Mouse (Mus musculus): ENCODE measurements around the gene Plcb1.

Gene Plcb1

DNA sequence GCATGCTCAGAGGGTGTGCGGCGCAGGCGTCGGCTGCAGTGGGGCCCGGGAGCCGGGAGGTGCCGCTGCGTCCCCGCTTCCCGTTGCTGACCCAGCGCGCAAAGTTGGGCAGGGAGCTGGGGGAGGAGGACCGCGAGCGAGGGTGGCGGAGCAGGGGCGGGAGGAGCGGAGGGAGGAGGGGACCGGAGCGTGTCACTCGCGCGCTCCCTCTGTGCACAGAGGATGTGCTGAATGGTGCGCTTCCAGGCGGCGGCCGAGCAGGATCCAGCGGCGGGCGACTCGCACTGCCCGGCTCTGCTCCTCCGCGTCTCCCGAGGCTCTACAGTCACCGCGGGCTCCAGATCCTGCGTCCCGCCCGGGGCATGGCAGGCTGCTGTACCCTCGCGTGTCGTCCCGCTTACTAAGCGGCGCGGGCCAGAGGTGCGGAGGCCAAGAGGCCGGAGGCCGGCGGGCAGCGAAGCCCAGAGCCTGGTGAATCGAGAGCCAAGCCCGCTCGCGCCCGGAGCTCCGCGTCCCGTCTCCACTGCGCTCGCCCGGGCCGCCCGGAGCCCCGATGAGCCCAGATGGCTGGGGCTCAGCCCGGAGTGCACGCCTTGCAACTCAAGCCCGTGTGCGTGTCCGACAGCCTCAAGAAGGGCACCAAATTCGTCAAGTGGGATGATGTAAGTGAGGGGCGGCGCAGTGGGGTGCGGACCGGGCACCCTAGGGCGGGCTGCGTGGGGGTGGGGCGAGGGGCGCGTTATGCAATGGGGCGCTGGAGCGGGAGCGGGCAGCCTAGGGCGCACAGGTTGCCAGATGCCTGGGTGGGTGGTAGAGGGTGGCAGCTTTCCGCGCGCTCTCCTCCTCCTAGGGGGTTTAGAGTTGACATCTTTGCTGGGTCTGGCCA lies at the start of gene Plcb1:
Plcb1 (plus strand) TSS at position 98 of the 886 bp plus-strand sequence.
- in situ Hi-C loops (cut with MboI, MseI) = no loop called here

GRCm38 (mm10) chr2:134755537-134755936 lies 30.3 kb upstream of the Plcb1 start:
- in situ Hi-C loops (cut with MboI, MseI) = no loop called here

DNA sequence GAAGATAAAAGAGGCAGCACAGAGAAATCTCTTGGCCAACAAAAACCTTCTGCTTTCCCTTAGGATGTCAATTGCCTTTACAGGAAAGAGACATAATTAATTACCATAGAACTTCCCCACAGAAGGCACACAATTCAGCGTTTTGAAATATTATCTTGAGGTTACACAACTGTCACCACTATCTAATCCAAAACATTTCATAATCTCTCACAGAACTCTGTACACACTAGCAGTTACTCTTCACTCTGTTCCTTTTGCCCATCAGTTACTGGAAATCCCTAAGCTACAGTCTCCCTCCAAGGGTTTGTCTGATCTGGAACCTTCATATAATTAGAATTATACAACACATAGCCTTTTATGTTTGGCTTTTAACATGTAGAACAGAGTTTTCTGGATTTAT lies 29.8 kb upstream of the Plcb1 start:
- in situ Hi-C loops (cut with MboI, MseI) = no loop called here

GRCm38 (mm10) chr2:134761029-134761428 lies 24.8 kb upstream of the Plcb1 start:
- in situ Hi-C loops (cut with MboI, MseI) = no loop called here

DNA sequence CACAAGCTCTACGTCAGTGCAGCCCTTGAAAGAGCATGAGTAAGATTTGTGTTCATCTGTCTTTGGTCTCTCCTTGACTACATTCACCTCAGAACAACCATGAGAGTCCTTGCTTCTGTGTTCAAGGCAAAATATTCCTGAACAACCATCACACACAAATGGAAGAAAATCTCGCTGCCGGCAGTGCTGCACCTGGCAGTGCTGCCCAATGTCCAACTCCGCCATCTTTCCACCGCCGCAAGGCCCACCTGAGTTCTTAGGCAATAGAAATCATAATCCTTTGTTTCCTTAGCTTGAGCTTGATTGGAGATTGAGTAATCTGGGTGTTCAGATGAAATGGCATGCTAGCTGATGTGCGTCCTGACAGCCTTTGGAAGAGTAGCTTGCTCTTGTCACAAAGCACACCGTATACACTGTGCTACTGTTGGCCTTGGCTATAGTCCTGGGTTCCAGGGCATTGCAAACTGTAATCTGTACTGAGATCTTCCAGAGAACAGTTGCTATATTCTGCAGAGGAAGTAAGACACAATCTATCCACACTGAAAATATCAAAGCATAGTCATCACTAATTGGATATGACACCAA lies 22.4 kb upstream of the Plcb1 start:
- in situ Hi-C loops (cut with MboI, MseI) = no loop called here

DNA sequence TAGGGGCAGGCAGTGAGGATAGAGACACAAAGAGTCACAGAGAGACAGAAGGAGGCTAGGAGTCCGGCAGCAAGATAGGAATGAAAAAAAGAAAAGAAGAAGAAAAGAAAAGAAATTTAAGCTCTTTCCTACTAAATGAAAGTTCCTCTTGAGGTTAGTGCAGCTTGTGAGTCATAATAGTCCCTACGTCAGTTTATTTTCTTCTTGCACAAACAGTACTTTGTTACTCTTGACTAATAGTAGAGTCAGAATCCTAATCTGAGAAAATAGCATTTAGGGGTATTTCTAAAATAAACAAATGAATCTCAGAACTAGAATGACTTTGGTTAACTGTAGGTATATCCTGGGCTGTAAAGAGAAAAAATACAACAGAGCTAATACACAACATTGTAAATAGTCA lies 21.4 kb upstream of the Plcb1 start:
- in situ Hi-C loops (cut with MboI, MseI) = no loop called here

GRCm38 (mm10) chr2:134779826-134780225 lies 6.0 kb upstream of the Plcb1 start:
- in situ Hi-C loops (cut with MboI, MseI) = no loop called here

DNA sequence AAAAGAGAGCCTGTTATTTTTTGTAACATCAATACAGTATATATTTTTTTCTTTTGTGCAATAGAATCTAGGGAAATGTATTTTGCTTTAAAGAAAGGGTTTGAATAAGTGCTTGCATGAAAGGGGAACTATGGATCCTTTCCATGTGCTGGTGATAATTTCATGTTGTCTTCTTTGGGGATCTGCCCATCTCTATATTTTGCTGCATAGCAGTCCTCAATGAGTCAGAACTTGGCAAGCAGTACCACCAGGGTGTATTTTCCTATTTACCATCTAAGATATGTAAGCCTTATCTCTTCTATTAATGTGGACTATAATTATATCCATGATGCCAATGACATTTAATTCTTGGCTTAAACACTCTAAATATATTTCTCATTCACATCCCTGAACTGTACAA lies 5.6 kb upstream of the Plcb1 start:
- in situ Hi-C loops (cut with MboI, MseI) = no loop called here

- in situ Hi-C loops (cut with MboI, MseI) = no loop called here
Observed at GRCm38 (mm10) chr2:134786856-134787250, 986 bp downstream of the Plcb1 start.

DNA sequence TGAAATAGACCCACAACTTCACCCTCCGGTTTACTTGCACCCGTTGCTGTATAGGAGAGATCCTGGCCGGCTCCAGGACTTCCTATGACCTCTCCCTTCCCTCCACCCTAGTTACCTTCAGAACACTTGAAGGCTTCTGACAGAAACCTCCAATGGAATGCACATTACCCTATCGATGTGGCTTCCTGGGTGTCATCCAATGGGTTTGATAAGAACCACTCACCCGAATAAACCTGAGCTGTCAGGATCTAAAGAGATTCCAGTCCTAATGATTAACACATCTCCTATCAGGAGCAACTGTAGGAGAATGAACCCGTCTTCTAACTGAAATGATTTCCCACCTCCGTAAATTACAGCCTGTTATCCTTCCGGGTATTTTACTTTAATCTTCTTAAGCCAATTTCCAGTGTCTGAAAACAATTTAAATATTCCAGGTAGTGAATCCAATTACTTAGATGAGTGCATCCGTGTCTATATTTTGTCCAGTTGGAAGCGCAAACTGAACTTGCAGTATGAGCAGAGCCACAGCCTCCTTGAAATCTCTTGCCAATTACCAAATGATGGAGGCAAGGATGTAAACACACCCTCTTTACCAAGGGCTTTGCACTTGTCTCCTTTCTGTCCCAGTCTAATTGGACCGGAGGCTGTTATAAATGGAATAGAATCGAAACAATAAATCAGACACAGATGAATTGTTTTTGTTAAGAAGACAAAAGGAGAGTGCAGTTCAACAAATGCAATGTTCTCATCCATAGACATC lies 1.6 kb downstream of the Plcb1 start:
- in situ Hi-C loops (cut with MboI, MseI) = no loop called here

DNA sequence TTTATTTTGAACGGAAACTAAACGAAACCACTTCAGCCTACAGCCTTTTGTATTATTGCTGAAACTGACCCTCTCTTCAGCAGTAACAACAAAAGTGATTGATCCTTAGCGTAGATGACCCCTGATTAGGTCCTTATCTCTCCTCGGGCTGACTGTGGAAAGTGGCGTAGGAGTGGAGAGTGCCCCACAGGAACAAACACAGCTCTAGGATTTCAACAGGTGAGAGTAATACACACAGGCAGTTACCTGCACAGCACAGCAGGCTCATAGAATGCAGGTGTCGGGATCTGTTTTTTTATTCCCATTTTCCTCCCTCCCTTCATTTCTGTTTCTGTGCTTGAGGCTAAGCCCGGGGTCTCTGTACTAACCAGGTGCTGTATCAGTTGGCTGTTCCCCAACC lies 7.1 kb downstream of the Plcb1 start:
- in situ Hi-C loops (cut with MboI, MseI) = no loop called here

DNA sequence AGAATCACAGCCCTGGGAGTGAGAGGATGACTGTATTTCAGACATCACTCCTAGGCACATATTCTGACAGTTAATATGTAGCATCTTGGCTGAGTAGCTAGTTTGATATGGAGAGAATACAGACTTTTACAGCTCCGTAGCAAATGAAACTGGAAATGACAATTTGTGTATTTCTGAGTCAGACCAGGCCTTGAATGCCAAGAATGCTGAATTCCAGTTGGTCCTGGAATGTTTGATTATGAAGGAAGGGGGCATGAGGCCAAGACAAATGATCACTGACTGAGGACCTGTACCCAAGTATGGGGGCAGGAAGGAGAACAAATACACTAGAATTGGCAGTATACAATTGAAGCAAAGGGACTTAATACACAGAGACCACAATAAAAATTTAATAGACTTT lies 14.4 kb downstream of the Plcb1 start:
- in situ Hi-C loops (cut with MboI, MseI) = no loop called here

DNA sequence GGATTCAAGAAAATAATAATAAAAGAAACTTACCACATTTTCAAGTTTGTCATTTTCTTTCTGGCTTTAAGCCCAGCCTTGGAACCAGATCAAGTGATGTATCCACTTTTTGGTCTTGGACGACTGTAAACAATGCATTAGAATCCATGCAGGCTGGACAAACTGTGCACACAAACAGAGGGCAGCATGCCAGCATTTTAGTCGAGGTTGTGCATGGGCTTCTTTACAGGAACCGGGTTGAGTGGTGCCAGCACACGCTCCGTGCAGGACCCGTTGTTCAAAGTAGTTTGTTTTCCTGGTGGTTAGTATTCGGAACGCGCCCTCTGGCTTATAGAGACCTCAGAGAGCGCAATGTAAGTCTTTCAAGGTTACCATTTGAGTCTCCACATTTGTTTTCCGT lies 30.5 kb downstream of the Plcb1 start:
- in situ Hi-C loops (cut with MboI, MseI) = no loop called here

DNA sequence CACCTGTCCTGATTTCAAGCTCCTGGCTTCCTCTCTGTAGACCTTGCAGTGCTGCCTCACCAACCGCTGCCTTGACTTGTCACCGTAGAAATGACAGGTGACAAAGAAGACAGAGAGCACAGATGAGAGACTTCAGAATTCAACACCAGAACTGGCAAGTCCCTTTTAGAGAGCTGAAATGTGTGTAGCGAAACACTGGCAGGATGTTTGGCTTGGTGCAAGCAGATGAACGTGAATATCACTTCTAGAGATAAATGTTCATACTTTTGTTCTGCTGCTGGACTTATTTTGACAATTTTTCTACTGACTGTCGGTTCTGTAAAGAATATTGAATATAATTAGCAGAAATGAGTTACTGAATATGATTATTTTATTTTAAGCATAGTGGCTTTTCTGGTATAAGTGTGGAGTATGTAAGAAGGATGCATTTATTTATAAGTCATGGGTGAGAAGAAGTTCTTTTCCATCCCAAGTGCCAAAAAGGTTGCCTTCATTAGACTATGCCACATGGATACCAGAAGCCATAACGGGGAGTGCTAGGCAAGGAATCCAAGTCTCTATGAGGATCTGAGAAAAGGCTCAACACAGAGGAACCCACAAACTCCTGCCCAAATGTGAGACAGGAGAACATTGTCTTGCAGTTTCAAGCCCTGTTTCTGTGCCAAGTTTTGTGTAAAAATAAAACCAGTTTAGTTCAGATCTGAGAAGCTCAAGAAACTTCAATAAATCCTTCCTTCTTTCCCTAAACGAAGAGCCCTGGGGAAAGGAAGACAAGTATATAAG lies 31.4 kb downstream of the Plcb1 start:
- in situ Hi-C loops (cut with MboI, MseI) = no loop called here

DNA sequence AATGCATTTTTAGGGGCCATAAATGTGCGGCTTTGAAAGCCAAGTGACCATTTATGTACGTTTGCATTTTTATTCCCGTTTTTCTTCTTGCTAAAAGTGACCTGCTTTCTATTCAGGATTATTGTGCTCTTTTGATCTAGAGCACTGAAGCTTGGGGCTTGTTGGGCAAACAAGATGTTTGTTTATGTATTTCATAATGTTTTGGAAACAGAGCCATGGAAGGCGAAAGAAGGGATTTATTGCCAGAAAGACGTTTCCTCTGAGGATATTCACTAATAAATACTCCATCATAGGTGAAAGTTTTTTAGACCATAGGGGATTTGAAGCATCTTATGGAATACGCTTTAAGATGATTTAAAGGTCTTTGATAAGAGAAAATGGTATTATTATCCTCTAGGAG lies 35.3 kb downstream of the Plcb1 start:
- in situ Hi-C loops (cut with MboI, MseI) = no loop called here

DNA sequence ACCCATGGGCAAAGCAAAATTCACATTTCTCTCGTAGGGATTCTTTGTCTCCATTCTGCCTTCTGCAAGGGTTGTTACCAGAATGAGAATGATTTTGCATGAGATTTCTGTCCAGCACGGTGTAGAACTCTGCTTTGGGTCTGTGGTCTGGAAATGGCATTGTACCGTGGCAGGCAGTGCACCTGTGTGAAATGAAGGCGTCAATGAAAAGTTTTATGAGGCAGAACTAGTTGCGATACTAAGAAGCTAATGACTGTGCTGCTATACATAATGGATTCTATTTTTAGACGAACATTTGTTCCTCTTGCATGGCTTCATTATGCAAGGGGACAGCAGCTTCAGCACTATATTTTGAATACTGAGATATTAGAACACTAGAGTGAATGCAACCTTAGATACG lies 39.8 kb downstream of the Plcb1 start:
- in situ Hi-C loops (cut with MboI, MseI) = no loop called here

DNA sequence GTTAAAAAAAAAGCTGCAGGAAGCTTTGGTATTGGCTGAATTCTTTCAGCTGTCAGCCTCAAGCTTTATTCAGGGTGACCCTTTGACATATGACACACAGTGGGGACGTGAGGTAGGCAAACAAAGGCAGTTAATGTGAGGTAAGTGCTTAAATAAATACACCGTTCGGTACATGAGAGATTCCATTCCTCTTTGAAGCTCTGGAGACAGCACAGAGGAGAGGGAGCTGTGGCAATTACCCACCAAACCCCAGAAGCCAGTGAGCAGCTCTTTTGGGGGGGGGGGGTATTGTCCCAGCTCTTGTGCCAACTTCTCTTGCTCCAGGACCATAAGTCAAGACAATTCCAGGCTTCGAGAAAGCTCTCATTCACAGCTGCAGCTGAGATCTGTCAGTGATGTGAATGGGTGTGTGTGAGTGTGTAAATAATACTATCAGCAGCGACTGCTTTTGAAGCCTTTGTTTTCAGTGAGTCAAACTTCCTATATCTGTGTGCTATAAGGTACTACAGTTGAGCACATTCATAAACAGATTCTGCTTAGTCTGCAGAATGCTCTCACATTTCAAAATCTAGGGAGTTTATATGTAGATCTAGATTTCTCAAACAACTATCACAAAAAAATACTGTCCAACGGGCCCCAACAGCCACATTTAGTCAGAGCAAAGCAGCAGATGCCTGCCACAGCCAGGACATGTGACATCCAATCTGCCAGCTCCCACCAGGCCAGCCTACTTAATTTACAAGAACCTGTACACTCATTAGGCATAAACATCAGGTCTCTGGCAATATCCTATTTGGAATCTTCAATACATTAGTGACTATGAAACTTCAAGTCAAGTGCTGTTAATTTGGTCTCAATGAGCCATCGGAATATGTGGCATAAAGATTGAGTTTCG lies 40.5 kb downstream of the Plcb1 start:
- in situ Hi-C loops (cut with MboI, MseI) = no loop called here

DNA sequence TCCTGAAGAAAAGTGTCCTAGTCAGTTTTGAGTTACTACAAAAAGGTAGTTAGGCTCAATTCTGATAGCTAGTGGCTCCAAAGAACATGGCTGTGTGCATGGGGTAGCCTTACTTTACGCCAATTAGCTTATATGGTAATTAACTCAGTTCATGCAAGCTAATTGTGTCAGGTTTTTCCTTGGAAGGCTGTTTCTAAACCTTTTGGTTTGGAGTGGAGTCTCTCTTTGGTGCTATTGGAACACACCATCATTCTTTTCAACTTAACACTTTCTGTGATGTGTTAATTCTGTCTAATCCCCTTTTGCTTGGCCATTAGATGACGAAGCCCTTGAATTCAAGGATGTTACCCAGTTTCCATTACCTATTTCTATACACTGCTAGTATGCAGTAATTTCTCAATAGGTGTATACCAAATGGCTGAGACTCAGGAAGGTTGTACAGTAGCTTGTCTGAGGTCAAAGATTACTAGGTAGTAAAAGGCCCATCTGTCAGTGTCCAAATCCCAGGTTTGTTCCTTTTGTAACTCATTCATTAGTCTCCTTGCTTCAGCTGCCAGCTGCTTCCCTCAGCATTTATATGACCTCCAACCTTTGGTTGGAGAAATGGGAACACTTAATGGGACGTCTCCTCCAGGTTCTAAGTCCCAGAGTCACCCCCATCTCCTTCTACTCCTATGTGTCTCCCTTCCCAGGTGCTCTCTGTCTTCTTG lies 42.1 kb downstream of the Plcb1 start:
- in situ Hi-C loops (cut with MboI, MseI) = no loop called here

DNA sequence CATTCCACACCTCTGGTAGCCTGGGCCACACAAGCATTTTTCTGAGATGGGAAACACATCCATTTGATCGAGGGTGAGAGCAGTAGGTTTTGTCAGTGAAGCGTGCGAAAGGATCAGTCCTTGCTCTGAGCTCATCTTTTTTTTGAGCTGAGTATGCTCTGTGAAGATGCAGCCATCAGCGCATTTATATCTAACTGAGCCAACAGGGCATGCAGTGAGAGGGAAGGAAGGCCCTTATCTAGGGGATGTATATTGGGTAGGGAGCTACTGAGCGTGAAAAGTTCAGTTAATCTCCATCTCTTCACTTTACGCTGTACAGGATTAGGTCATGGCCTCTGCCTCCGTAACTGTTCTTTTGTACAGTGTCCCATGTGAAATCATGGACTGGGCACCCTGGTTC lies 46.0 kb downstream of the Plcb1 start:
- in situ Hi-C loops (cut with MboI, MseI) = loop anchor here in 1 of 2 experiments (10.0 kb wide), 1 partner anchor 683 kb away; no protein-coding TSS in a partner anchor

DNA sequence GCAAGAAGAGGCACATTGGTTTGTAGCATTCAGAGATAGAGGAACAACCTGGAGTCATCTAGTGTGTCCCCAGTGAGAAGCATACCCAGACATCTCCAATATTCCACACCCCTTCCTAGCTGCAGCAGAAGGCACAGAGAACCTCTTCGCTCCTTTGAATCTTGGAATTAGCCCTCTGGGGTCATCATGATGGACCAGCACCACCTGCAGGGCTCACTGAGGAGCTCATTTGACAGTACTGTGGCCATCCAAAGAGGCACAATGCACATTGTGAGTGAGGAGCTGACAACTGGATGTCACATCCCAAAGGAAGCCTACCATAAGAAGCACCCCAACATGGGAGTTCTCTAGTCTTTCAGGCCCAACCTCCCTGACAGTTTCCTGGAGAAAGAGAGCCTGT lies 50.2 kb downstream of the Plcb1 start:
- in situ Hi-C loops (cut with MboI, MseI) = loop anchor here in 1 of 2 experiments (10.0 kb wide), 1 partner anchor 679 kb away; no protein-coding TSS in a partner anchor

Data from T-helper 17 cell (primary cell).